Mouse (Mus musculus) intestine, postnatal 0 days (tissue): Measurements from ENCODE around the gene Cant1. TPM values are rescaled to one million over a fixed set of nuclear protein-coding genes. Genes with fewer than 3 reads are reported as not detected.

ENCODE experiments used
- ATAC-seq: fragments of 200-750 bp; cut with Nextera tagmentation; 2 replicates; pipeline ENCODE4 v1.8.0; 2017; ENCODE audit warnings: mild to moderate bottlenecking, moderate TSS enrichment, moderate library complexity
- H3K27ac ChIP-seq: fragments of 300-500 bp; sonication (generic); 2 replicates; pipeline ENCODE4 v1.5.1; 2014; ENCODE audit warnings: mild to moderate bottlenecking, low read depth, low read length, moderate library complexity
- H3K27me3 ChIP-seq: fragments of 300-500 bp; sonication (generic); replicated peaks from 2 replicates; pipeline ENCODE4 v1.6.1; 2014; ENCODE audit warnings: low read length, mixed read lengths; ENCODE audit not compliant: control insufficient read depth, insufficient read depth
- H3K36me3 ChIP-seq: fragments of 300-500 bp; sonication (generic); 2 replicates; pipeline ENCODE4 v1.6.1; 2014; ENCODE audit warnings: mild to moderate bottlenecking, moderate library complexity; ENCODE audit not compliant: control insufficient read depth, insufficient read depth
- H3K4me1 ChIP-seq: fragments of 300-500 bp; sonication (generic); replicated peaks from 2 replicates; pipeline ENCODE4 v1.6.1; 2014; ENCODE audit warnings: antibody characterized with exemption, low read length, mixed read lengths; ENCODE audit not compliant: control insufficient read depth, insufficient read depth
- H3K4me2 ChIP-seq: fragments of 300-500 bp; sonication (generic); replicated peaks from 2 replicates; pipeline ENCODE4 v1.6.1; 2014; ENCODE audit warnings: low read depth, mild to moderate bottlenecking, moderate library complexity
- H3K4me3 ChIP-seq: fragments of 300-500 bp; sonication (generic); 2 replicates; pipeline ENCODE4 v1.5.1; 2014; ENCODE audit warnings: low read depth, low read length
- H3K9ac ChIP-seq: fragments of 300-500 bp; sonication (generic); 2 replicates; pipeline ENCODE4 v1.6.1; 2014; ENCODE audit warnings: mild to moderate bottlenecking, low read depth, low read length
- H3K9me3 ChIP-seq: fragments of 300-500 bp; sonication (generic); 2 replicates; pipeline ENCODE4 v1.6.1; 2016; ENCODE audit warnings: mixed run types; ENCODE audit not compliant: control insufficient read depth
- CTCF ChIP-seq: sonication (generic); IDR thresholded peaks from 2 replicates; pipeline ENCODE4 v1.5.1; 2016; ENCODE audit warnings: low read depth, mild to moderate bottlenecking, control low read depth, antibody characterized with exemption, moderate library complexity
- WGBS: fragments of 180-500 bp; shearing (Covaris S2); extraction: QIAGEN DNeasy Blood & Tissue Kit; methylation state at CpG from one replicate; pipeline ENCODE4 v1.1.7; 2014; 5-methylcytosine and 5-hydroxymethylcytosine counted together
- polyA plus RNA-seq: library from polyadenylated mRNA; unstranded; fragments of >200 nt; fragmentation: Nextera tagmentation; extraction: Ambion mirVana; gene quantifications from 2 replicates; pipeline ENCODE4 v1.2.1, GENCODE M21; 2015

Gene Cant1
- polyA plus RNA-seq, 1 experiment from 2014 or later, result 35.0 TPM

- Histone ChIP-seq H3K27me3 (no peaks in the 10 kb centered on the region), H3K36me3 (no peaks in the 10 kb centered on the region; the same call in 1 of the 2 replicates), H3K27ac (no peak overlapping the region), H3K9me3 (no peaks in the 10 kb centered on the region), H3K9ac (no peak overlapping the region), H3K4me2 (no peak overlapping the region), H3K4me1 (no peaks in the 10 kb centered on the region), H3K4me3 (no peak overlapping the region)
- ATAC-seq, result peak; percentile 52; the same call in 1 of the 2 replicates
- WGBS, result 8% methylated on average over 3 of the region's 3 CpGs
- peak; percentile 99 for TF ChIP-seq CTCF
Observed at GRCm38 (mm10) chr11:118445843-118446242, 27.0 kb upstream of the Cant1 start.

- TF ChIP-seq CTCF, result peak; percentile 93
- Histone ChIP-seq H3K4me3 (no peak overlapping the region), H3K9ac (no peak overlapping the region), H3K27me3 (no peaks in the 10 kb centered on the region), H3K36me3 (no peaks in the 10 kb centered on the region; the same call in 1 of the 2 replicates), H3K9me3 (no peaks in the 10 kb centered on the region), H3K4me1 (no peaks in the 10 kb centered on the region), H3K27ac (no peak overlapping the region), H3K4me2 (no peak overlapping the region)
- 36% methylated on average over 11 of the region's 11 CpGs for WGBS
- peak; percentile 53 for ATAC-seq
Observed at GRCm38 (mm10) chr11:118443201-118443970, 24.5 kb upstream of the Cant1 start.

DNA sequence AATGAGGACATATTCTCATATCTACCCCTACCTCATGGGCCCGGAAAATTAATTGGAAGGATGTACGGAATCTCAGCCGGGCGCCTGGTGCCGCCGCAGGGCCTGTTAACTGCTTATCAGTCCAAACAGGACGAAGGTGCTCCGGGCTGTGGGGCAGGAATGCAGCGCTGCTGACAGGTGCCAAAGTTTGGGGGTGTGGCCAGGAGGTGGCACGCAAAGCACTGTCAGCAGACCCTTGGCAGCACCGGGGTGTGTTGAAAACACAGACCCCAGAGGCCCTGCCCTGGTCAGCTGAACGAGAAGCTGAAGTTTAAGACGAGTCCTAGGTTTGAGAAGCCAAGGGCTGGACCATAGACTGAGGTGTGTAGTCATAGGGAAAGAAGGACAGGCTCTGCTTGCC is 23.8 kb upstream of the Cant1 start:
- no peak overlapping the region for H3K27ac ChIP-seq
- H3K9ac ChIP-seq, result no peak overlapping the region
- H3K4me1 ChIP-seq, result no peaks in the 10 kb centered on the region
- H3K4me3 ChIP-seq, result no peak overlapping the region
- no peaks in the 10 kb centered on the region for H3K9me3 ChIP-seq
- no peak for TF ChIP-seq CTCF
- 52% methylated on average over 13 of the region's 13 CpGs for WGBS
- H3K27me3 ChIP-seq, result no peaks in the 10 kb centered on the region
- ATAC-seq, result no peak
- H3K36me3 ChIP-seq, result no peaks in the 10 kb centered on the region; the same call in 1 of the 2 replicates
- no peak overlapping the region for H3K4me2 ChIP-seq

DNA sequence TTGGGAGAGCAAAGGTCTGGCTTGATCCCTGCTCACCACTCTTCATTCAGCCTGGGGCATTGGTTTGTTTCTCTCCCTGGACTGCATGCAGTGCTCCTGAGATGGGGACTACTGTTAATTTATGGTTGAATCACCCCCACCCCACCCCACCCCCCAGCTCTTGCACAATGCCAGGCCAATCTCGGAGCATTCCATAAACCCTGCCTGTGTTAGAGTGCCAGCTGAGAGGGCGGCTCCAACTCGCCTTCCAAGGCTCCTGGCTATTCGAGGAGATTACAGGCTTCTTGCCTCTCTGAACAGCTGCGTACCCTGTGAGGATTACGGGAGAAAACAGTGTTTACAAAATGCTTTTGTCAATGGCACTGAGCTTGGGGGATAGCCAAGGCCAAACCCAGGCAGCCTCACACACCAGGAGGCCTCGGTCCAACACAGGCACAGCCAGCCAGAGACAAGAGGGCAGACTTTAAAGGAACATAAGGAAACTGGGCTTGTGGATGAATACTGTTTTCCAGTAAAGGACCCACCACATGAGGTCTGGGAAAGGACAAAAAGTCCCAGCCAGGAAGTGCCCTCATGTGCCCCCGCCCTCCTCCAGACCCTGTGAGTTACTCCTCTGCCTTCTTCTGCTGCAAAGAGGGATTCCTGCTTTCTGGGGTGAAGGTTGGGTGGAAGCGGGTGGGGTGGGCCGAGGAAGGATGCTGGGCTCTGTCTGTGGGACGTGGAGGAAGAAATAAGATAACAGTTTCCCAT is 20.0 kb upstream of the Cant1 start:
- no peaks in the 10 kb centered on the region for H3K36me3 ChIP-seq
- no peak for TF ChIP-seq CTCF
- 0 out of 2 replicates have a peak, but pooled peaks cover 2% of the 10 kb centered on the region for H3K4me1 ChIP-seq
- H3K4me3 ChIP-seq, result no peak overlapping the region
- H3K27me3 ChIP-seq, result no peaks in the 10 kb centered on the region
- ATAC-seq, result peak; percentile 18
- no peak overlapping the region; the same call in 1 of the 2 replicates for H3K27ac ChIP-seq
- H3K9me3 ChIP-seq, result no peaks in the 10 kb centered on the region
- no peak overlapping the region for H3K9ac ChIP-seq
- WGBS, result 34% methylated on average over 11 of the region's 11 CpGs
- H3K4me2 ChIP-seq, result 0 out of 2 replicates have a peak overlapping the region, but pooled peaks have one; percentile 4

GRCm38 (mm10) chr11:118436471-118436935 is 17.6 kb upstream of the Cant1 start:
- 39% methylated on average over 6 of the region's 6 CpGs for WGBS

GRCm38 (mm10) chr11:118434093-118434492 is 15.2 kb upstream of the Cant1 start:
- Histone ChIP-seq H3K4me3 (no peak overlapping the region), H3K36me3 (no peaks in the 10 kb centered on the region), H3K9ac (no peak overlapping the region), H3K4me2 (peak overlapping the region; percentile 54), H3K4me1 (0 out of 2 replicates have a peak, but pooled peaks cover 2% of the 10 kb centered on the region), H3K9me3 (no peaks in the 10 kb centered on the region), H3K27me3 (no peaks in the 10 kb centered on the region), H3K27ac (peak overlapping the region; percentile 29; the same call in 1 of the 2 replicates)
- ATAC-seq, result no peak
- no peak for TF ChIP-seq CTCF
- 23% methylated on average over 13 of the region's 13 CpGs for WGBS

More at GRCm38 (mm10) chr11:118436471-118436935, 17.6 kb upstream of the Cant1 start:
- no peaks in the 10 kb centered on the region for H3K27me3 ChIP-seq
- no peak overlapping the region for H3K27ac ChIP-seq
- no peaks in the 10 kb centered on the region for H3K36me3 ChIP-seq
- H3K4me3 ChIP-seq, result no peak overlapping the region
- H3K9ac ChIP-seq, result no peak overlapping the region
- TF ChIP-seq CTCF, result peak; percentile 52
- ATAC-seq, result peak; percentile 28; the same call in 1 of the 2 replicates
- 0 out of 2 replicates have a peak, but pooled peaks cover 2% of the 10 kb centered on the region for H3K4me1 ChIP-seq
- no peaks in the 10 kb centered on the region for H3K9me3 ChIP-seq
- H3K4me2 ChIP-seq, result no peak overlapping the region
